Mouse (Mus musculus): ENCODE measurements around the gene Pigr. TPM values are rescaled to one million over a fixed set of nuclear protein-coding genes. Genes with fewer than 3 reads are reported as not detected.

Gene Pigr
- 0.48 and 0.50 TPM in 2 replicates for polyA plus RNA-seq (2015; fragmentation: Nextera tagmentation; extraction: Ambion mirVana)

DNA sequence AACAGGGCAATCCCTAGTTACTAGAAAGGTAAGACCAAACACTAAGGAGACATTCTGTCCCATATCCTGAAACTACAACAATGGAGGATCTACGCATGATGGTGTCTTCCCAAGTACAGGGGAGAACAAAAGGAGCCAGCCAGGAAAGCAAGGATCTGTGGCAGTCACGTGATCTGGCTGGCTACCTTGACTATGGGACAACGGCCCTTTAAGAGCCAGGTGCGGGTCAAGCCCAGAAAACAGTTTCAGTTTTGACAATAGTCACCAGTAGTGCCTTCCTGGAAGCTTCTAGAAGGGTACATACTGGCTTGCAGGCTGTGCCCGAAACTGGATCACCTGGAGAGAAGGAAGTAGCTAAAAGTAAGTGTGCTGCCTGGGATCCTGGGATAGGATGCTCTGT is at the start of gene Pigr:
Pigr (plus strand) TSS at position 237 of the 400 bp plus-strand sequence.
- H3K4me3 ChIP-seq (ENCODE audit: low read depth, low read length): no peak within 1 kb of the TSS
- no peak within 1 kb of the TSS for H3K27ac ChIP-seq (ENCODE audit: low read length)
- ATAC-seq (ENCODE audit: low read depth): no peak
- H3K27me3 ChIP-seq (ENCODE audit: control insufficient read depth, insufficient read depth, low read depth, low read length): no peaks in the 10 kb centered on the region
- no peak within 1 kb of the TSS for H3K9ac ChIP-seq (ENCODE audit: low read depth, low read length)
- 0 out of 2 replicates have a peak, but pooled peaks cover 3% of the 10 kb centered on the region for H3K4me1 ChIP-seq (ENCODE audit: control insufficient read depth, low read depth, low read length)
- H3K36me3 ChIP-seq (ENCODE audit: control insufficient read depth, insufficient read depth): no peaks in the 10 kb centered on the region
- 64% methylated on average over 5 of the region's 5 CpGs for WGBS (ENCODE audit: insufficient replicate concordance)
- H3K9me3 ChIP-seq (replicated peaks; ENCODE audit: control insufficient read depth, low read length): no peaks in the 10 kb centered on the region
- H3K4me2 ChIP-seq (ENCODE audit: low read depth, low read length): no peak within 1 kb of the TSS

- Histone ChIP-seq H3K4me2 (ENCODE audit: low read depth, low read length) (no peak overlapping the region), H3K27ac (ENCODE audit: low read length) (no peak overlapping the region), H3K9me3 (replicated peaks; ENCODE audit: control insufficient read depth, low read length) (no peaks in the 10 kb centered on the region), H3K36me3 (ENCODE audit: control insufficient read depth, insufficient read depth) (no peaks in the 10 kb centered on the region), H3K9ac (ENCODE audit: low read depth, low read length) (no peak overlapping the region), H3K4me1 (ENCODE audit: control insufficient read depth, low read depth, low read length) (no peaks in the 10 kb centered on the region), H3K4me3 (ENCODE audit: low read depth, low read length) (no peak overlapping the region), H3K27me3 (ENCODE audit: control insufficient read depth, insufficient read depth, low read depth, low read length) (no peaks in the 10 kb centered on the region)
- ATAC-seq (ENCODE audit: low read depth): no peak
- 72% methylated on average over 3 of the region's 3 CpGs for WGBS (ENCODE audit: insufficient replicate concordance)
Measured at GRCm38 (mm10) chr1:130779867-130780266, 46.6 kb upstream of the Pigr start.

GRCm38 (mm10) chr1:130784054-130784453 is 42.4 kb upstream of the Pigr start:
- WGBS (ENCODE audit: insufficient replicate concordance): 23% methylated on average over 4 of the region's 4 CpGs
- Histone ChIP-seq H3K4me2 (ENCODE audit: low read depth, low read length) (no peak overlapping the region), H3K9me3 (replicated peaks; ENCODE audit: control insufficient read depth, low read length) (no peaks in the 10 kb centered on the region), H3K36me3 (ENCODE audit: control insufficient read depth, insufficient read depth) (no peaks in the 10 kb centered on the region), H3K9ac (ENCODE audit: low read depth, low read length) (no peak overlapping the region), H3K27ac (ENCODE audit: low read length) (no peak overlapping the region), H3K27me3 (ENCODE audit: control insufficient read depth, insufficient read depth, low read depth, low read length) (no peaks in the 10 kb centered on the region), H3K4me1 (ENCODE audit: control insufficient read depth, low read depth, low read length) (no peaks in the 10 kb centered on the region), H3K4me3 (ENCODE audit: low read depth, low read length) (no peak overlapping the region)
- no peak for ATAC-seq (ENCODE audit: low read depth)

- Histone ChIP-seq H3K36me3 (ENCODE audit: control insufficient read depth, insufficient read depth) (no peaks in the 10 kb centered on the region), H3K27ac (ENCODE audit: low read length) (no peak overlapping the region), H3K27me3 (ENCODE audit: control insufficient read depth, insufficient read depth, low read depth, low read length) (no peaks in the 10 kb centered on the region), H3K9me3 (replicated peaks; ENCODE audit: control insufficient read depth, low read length) (no peaks in the 10 kb centered on the region), H3K4me3 (ENCODE audit: low read depth, low read length) (no peak overlapping the region), H3K9ac (ENCODE audit: low read depth, low read length) (no peak overlapping the region), H3K4me2 (ENCODE audit: low read depth, low read length) (no peak overlapping the region), H3K4me1 (ENCODE audit: control insufficient read depth, low read depth, low read length) (no peaks in the 10 kb centered on the region)
- no peak for ATAC-seq (ENCODE audit: low read depth)
- 32% methylated on average over 4 of the region's 4 CpGs for WGBS (ENCODE audit: insufficient replicate concordance)
Measured at GRCm38 (mm10) chr1:130787001-130787400, 39.5 kb upstream of the Pigr start.

DNA sequence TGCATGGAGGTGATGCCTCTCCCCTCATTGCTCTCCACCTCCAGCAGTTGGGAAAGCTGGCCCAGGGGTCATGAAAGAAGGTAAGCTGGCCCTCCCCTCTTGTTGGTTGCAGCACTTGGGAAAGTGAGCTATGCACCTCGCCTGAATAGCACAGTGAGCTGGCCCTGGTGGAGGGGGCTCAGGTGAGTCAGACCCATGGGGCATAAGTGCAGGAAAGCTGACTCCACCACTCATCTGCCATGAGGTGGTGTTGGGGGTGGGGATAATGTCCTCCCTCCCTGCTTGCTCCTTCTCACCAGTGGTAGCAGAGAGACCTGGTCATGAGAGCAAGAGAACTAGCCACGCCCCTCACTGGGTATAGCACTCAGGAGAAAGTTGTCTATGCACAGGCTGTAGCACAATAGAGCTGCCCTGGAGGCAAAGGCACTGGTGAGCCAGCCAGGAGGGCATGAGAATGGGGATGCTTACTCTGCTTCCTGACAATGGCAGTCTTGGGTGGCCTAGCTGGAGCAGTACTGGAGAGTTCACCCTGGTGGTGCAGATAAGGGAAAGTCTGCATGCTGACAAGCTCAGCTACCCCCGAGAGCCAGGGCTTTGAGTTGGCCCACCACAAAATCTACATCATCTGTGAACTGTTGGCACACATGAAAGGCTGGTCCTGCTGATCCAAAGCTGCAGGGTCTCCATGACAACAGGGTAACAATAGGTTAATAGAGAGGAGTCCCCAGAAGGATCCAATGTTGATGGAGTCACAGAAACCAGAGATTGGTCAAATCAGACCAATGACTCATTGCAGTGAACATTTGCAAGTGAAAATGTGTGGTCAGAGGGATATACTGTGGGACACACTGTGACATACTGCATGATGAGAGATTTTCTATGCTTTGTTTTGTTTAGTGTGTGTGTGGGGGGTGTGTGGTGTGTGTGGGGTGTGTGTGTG is 36.7 kb upstream of the Pigr start:
- H3K27me3 ChIP-seq (ENCODE audit: control insufficient read depth, insufficient read depth, low read depth, low read length): no peaks in the 10 kb centered on the region
- WGBS (ENCODE audit: insufficient replicate concordance): 31% methylated on average over 3 of the region's 3 CpGs
- H3K9me3 ChIP-seq (replicated peaks; ENCODE audit: control insufficient read depth, low read length): no peaks in the 10 kb centered on the region
- H3K4me3 ChIP-seq (ENCODE audit: low read depth, low read length): no peak overlapping the region
- no peak for ATAC-seq (ENCODE audit: low read depth)
- no peak overlapping the region for H3K27ac ChIP-seq (ENCODE audit: low read length)
- no peak overlapping the region for H3K9ac ChIP-seq (ENCODE audit: low read depth, low read length)
- no peak overlapping the region for H3K4me2 ChIP-seq (ENCODE audit: low read depth, low read length)
- H3K4me1 ChIP-seq (ENCODE audit: control insufficient read depth, low read depth, low read length): no peaks in the 10 kb centered on the region
- no peaks in the 10 kb centered on the region for H3K36me3 ChIP-seq (ENCODE audit: control insufficient read depth, insufficient read depth)

DNA sequence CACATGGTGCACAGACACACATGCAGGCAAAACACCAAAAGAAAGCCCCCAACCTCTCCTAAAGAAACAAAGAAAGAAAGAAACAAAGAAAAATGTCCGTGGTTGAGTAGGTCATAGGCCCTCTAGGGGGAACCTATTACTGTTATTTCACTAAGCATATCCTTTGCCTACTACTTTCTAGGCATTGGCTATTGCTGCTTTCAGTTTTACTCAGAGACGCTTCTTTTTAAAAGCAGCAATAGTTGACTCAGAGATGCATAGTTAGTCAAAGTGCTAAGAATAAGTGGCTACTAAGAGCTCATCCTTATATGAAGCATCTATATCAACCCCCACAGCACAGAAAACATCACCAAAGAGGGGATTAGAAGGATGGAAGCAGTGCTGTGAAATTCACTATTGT is 31.2 kb upstream of the Pigr start:
- Histone ChIP-seq H3K36me3 (ENCODE audit: control insufficient read depth, insufficient read depth) (no peaks in the 10 kb centered on the region), H3K9ac (ENCODE audit: low read depth, low read length) (no peak overlapping the region), H3K4me1 (ENCODE audit: control insufficient read depth, low read depth, low read length) (no peaks in the 10 kb centered on the region), H3K9me3 (replicated peaks; ENCODE audit: control insufficient read depth, low read length) (no peaks in the 10 kb centered on the region), H3K27ac (ENCODE audit: low read length) (no peak overlapping the region), H3K4me3 (ENCODE audit: low read depth, low read length) (no peak overlapping the region), H3K4me2 (ENCODE audit: low read depth, low read length) (no peak overlapping the region), H3K27me3 (ENCODE audit: control insufficient read depth, insufficient read depth, low read depth, low read length) (no peaks in the 10 kb centered on the region)
- no peak for ATAC-seq (ENCODE audit: low read depth)
- WGBS (ENCODE audit: insufficient replicate concordance): 47% methylated on average over 2 of the region's 2 CpGs

DNA sequence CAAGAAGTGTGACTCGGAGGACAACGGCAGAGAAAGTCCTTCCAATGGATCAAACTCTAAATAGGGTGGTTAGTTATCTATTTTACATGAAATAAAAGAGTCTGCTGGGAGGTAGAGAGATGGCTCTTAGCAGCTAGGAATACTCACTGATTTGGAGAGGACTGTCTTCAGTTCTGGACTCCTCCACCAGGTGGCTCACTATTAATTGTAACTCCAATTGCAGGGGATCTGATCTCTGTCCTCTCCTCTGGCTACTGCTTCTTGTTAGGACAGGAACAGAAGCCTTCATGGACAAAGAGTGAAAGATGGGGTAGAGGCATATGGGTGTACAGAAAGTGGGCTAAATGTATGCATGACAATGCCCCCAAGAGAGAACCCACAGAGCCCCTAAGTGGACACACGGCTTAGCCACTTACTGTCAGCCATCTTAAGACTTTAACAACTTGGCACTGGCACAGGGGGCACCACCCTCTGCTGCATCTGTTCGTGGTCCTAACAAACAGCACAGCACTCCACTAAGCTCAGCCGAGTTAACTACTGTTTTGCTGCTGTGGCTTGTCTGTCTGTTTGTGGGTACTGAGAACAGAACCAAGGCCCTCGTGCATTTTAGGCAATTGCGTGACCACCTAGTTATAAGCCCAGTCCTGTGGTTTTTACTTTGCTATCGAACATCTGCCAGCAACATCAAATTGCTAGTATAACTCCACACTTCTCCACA is 29.4 kb upstream of the Pigr start:
- 62% methylated on average over 8 of the region's 8 CpGs for WGBS (ENCODE audit: insufficient replicate concordance)
- H3K27ac ChIP-seq (ENCODE audit: low read length): no peak overlapping the region

DNA sequence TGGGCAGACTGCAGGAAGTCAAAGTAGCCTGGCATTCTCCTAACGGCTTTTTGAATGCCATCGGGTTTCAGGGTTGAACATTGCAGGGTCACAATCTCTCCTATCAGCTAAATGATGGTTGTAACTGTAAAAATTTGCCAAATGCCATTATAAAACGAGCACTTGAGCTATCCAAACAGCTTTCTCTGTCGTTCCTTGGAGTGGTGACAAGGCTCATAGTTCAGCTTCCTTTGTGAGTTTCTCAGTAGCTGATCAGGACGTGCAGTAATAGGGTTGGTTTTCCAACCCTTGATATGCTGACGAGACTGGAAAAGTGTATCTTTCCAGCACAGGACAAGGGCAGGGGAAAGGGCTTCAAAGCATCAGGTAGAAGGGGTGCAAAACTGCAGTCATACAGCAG is 28.4 kb upstream of the Pigr start:
- no peaks in the 10 kb centered on the region for H3K36me3 ChIP-seq (ENCODE audit: control insufficient read depth, insufficient read depth)
- no peaks in the 10 kb centered on the region for H3K9me3 ChIP-seq (replicated peaks; ENCODE audit: control insufficient read depth, low read length)
- H3K9ac ChIP-seq (ENCODE audit: low read depth, low read length): no peak overlapping the region
- no peak overlapping the region for H3K4me2 ChIP-seq (ENCODE audit: low read depth, low read length)
- H3K27ac ChIP-seq (ENCODE audit: low read length): no peak overlapping the region
- 41% methylated on average over 6 of the region's 6 CpGs for WGBS (ENCODE audit: insufficient replicate concordance)
- no peaks in the 10 kb centered on the region for H3K27me3 ChIP-seq (ENCODE audit: control insufficient read depth, insufficient read depth, low read depth, low read length)
- no peaks in the 10 kb centered on the region for H3K4me1 ChIP-seq (ENCODE audit: control insufficient read depth, low read depth, low read length)
- no peak for ATAC-seq (ENCODE audit: low read depth)
- no peak overlapping the region for H3K4me3 ChIP-seq (ENCODE audit: low read depth, low read length)

More for the DNA sequence above, 29.4 kb upstream of the Pigr start:
- no peak overlapping the region for H3K4me2 ChIP-seq (ENCODE audit: low read depth, low read length)
- H3K4me3 ChIP-seq (ENCODE audit: low read depth, low read length): no peak overlapping the region
- no peaks in the 10 kb centered on the region for H3K9me3 ChIP-seq (replicated peaks; ENCODE audit: control insufficient read depth, low read length)
- H3K9ac ChIP-seq (ENCODE audit: low read depth, low read length): no peak overlapping the region
- H3K4me1 ChIP-seq (ENCODE audit: control insufficient read depth, low read depth, low read length): no peaks in the 10 kb centered on the region
- no peaks in the 10 kb centered on the region for H3K36me3 ChIP-seq (ENCODE audit: control insufficient read depth, insufficient read depth)
- no peaks in the 10 kb centered on the region for H3K27me3 ChIP-seq (ENCODE audit: control insufficient read depth, insufficient read depth, low read depth, low read length)
- no peak for ATAC-seq (ENCODE audit: low read depth)

DNA sequence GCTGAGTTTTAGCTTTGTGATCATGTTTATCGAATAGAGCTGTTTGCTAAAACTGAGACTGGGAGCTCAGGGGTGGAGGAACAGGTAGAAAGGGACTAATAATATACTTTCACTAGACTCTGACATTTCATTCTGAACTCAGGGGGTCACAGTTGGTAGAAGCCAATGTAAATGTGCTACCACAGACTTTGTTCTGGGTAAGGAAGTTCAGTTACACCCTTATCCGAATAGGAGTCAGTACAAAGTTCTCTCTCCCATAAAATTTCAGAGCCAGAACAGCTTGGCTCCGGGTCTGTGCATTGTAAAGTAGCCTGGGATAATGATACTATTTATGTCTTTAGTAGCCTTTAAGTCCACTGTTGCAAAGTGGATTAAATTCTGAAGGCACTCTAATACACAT is 27.9 kb upstream of the Pigr start:
- H3K36me3 ChIP-seq (ENCODE audit: control insufficient read depth, insufficient read depth): no peaks in the 10 kb centered on the region
- no peak overlapping the region for H3K4me2 ChIP-seq (ENCODE audit: low read depth, low read length)
- H3K27me3 ChIP-seq (ENCODE audit: control insufficient read depth, insufficient read depth, low read depth, low read length): no peaks in the 10 kb centered on the region
- H3K4me1 ChIP-seq (ENCODE audit: control insufficient read depth, low read depth, low read length): no peaks in the 10 kb centered on the region
- H3K4me3 ChIP-seq (ENCODE audit: low read depth, low read length): no peak overlapping the region
- no peak for ATAC-seq (ENCODE audit: low read depth)
- H3K9ac ChIP-seq (ENCODE audit: low read depth, low read length): no peak overlapping the region
- no peaks in the 10 kb centered on the region for H3K9me3 ChIP-seq (replicated peaks; ENCODE audit: control insufficient read depth, low read length)
- WGBS (ENCODE audit: insufficient replicate concordance): 37% methylated on average over 3 of the region's 3 CpGs
- no peak overlapping the region for H3K27ac ChIP-seq (ENCODE audit: low read length)

Data from liver, embryonic 16.5 days (tissue).